Mouse (Mus musculus) C2C12 (cell line): Measurements from ENCODE around the gene Mafk.

Experiments
- CTCF ChIP-seq: IDR thresholded peaks from one replicate; pipeline ENCODE4 v1.5.1; 2011; ENCODE audit not compliant: control insufficient read depth, insufficient read depth, insufficient read length
- MAX ChIP-seq: IDR thresholded peaks from one replicate; pipeline ENCODE4 v1.6.1; 2011; ENCODE audit warnings: mild to moderate bottlenecking, control low read depth
- MYOD1 ChIP-seq: IDR thresholded peaks from one replicate; pipeline ENCODE4 v1.6.1; 2011; ENCODE audit warnings: low read depth; ENCODE audit not compliant: control insufficient read depth, insufficient read length
- USF1 ChIP-seq: IDR thresholded peaks from one replicate; pipeline ENCODE4 v1.6.1; 2011; ENCODE audit warnings: low read depth, mild to moderate bottlenecking, control low read depth, moderate library complexity

- TF ChIP-seq MYOD1 (no peak), CTCF (no peak), MAX (no peak), USF1 (no peak)
Observed at GRCm38 (mm10) chr5:139818801-139819200, 27.5 kb downstream of the Mafk start.
